Mouse (Mus musculus): Measurements from ENCODE around the gene Epc2. TPM values are rescaled to one million over a fixed set of nuclear protein-coding genes. Genes with fewer than 3 reads are reported as not detected.
A peak's percentile ranks its signal among the peaks of the same experiment; 100 is the strongest.

Epc2 gene
- total RNA-seq (2021), result 10 to 100 TPM; 42.4 to 45.1 TPM
- long read RNA-seq, experiment 1, partial matches to known transcripts, result 2 of 3 reads
- long read RNA-seq, experiment 1, other reads (novel, unspliced or antisense), result 1 of 3 reads
- long read RNA-seq, experiment 2, partial matches to known transcripts, result 1 of 5 reads
- long read RNA-seq, experiment 2, other reads (novel, unspliced or antisense), result 4 of 5 reads

DNA sequence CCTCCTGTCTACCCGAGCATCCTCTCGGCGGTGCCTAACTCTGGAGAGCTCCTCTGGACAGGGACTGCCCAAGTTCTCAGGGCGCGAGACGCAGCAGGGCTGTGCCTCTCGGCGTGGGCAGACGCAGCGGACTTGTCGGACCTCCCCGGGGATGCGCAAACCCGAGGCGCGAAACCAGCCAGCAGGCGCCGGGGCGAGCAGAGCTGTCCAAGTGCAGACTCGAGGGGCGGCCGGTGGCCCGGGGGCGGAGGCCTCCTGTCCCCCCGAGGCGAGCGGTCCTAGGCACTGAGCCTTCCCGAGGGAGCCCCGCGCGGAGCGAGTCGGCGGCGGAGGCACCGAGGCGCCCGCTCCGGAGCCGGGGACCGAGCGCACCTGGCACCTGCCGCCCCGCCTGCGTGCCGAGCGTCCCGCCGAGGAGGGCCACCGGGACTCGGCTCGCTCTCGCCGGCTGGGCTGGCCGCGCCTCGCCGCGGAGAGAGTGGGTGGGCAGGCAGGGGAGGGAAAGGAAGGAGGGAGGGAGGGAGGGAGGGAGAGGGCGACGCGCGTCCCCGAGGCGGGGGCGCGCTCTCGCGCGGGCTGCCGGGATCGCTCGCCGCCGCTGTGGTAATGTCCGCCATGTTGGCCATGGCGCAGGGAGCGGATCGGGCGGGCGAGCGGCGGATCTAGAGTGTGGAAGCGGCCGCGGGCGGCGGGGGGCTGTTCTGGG is at the start of gene Epc2:
TSS of gene Epc2 (plus strand) at position 556 of the 706 bp plus-strand sequence.
- peak; percentile 84 to 86 for DNase-seq (ENCODE audit: low spot score in 2 of 2)

DNA sequence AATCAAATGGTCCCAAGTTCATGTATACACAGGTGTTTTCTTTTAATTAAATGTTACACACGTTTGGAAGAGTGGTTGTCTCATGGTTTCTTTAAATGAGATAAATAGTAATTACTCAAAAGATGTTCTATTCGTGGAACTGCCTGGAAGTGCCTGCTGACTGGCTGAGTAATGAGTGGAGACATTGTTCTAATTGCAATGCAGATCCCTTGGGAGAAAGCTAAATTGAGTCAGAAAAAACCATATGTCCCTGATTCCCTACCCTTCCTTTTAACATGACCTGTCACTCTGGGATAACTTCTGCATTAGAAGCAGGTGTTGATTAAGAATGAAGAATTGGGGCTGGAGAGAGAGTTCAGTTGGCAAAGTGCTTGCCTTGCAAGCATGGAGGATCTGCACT is 45.3 kb upstream of the Epc2 start:
- no peak for DNase-seq (ENCODE audit: low spot score in 2 of 2)

DNA sequence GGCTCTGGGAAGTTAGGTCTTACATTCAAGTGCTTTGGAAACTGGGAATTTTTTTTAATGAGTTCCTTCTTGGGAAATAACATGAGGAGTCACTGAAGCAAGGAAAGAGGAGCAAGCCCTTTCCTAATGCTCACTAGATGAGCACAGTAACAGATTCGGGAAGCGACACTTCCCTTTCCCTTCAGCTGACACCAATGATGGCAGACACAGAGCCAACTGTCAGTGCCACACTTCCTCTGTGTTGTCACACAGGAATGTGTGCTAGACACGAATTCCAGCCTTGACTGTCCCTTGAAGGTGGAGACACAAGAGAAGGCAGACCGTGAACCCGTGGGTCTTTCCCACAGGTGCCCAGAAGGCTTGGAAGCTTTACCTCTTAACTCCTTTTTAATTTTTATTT is 39.6 kb upstream of the Epc2 start:
- DNase-seq (ENCODE audit: low spot score in 2 of 2), result no peak

DNA sequence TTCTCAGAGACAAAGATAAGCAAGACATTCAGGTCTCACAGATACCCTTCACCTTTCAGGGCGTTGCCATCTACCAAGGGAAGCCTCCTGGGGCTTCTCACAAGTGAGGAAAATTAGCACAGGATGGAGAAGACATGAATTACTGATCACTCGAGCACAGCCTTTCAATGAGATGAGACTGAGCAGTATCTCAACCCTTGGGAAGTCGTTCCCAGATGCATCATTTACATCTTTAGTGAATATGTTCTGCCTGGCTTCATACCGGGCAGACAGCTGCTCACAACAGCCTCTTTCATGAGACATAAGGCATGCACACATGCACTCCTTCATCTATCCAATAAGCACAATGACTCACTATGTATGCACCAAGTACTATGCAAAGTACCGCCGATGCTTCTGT is 38.7 kb upstream of the Epc2 start:
- peak in 1 of 2 experiments; percentile 24 for DNase-seq (ENCODE audit: low spot score in 2 of 2)

DNA sequence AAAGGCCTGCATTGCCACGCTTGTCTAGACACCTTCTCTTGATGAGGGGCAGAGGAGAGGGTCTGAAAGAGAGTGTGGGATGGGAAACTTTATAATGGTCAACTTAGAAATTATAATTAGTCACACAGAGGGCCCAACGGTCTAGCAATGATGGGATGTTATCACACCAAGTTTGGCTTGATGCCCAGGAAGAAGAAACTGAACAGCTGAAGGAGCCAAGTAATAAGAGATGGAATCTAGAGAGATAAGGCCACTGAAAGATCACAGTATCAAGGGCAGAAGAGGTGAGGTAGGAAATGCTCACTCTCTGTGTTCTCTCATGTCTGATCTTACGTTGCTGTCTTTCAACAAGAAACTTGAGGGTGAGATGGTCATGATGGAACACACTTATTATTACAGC is 35.4 kb upstream of the Epc2 start:
- DNase-seq (ENCODE audit: low spot score in 2 of 2), result no peak

DNA sequence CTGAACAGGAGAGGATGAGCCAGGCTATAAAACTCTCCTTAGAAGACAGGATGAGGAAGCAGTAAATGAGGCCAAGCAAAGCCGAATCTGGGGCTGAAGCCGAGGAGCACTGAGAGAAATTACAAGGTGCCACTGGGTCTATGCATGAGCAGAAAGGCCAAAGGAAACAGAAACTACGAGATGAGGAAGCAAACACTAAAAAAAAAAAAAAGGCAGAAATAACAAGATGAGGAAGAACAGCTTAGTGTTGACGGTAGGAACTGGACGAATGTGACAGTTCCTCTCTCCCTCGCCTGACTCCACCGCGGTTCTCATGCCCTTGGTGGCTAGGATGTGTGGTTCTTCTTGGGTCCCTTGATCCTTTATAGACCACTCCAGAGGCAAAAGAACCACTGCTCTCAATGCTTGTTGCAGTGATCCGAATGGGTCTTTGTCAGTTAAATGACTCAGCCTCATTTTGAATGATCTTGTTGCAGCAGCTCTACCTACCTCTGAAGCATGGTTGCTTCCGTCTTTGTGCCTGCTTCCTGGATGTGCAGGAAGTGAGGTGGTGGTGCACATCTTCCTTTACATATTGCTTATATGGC is 34.2 kb upstream of the Epc2 start:
- no peak for DNase-seq (ENCODE audit: low spot score in 2 of 2)

DNA sequence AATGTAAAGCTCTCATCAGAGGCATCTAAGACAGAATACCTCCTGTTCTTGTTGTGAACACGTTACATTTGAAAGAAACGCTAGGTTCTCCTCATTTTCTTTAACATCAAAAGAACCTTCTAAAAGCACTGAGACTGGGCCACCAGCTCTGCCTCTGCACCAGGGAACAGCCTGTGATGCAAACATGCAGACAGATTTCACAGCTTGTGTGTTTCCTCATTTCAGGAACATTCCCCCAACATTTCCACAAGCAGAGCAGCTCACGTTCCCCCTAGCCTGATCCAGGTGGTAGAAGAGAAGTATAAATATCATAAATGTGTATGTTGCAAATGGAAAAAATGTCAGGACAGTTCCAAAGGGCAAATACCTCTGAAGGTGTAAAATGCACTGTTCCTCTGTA is 30.9 kb upstream of the Epc2 start:
- DNase-seq (ENCODE audit: low spot score in 2 of 2), result peak in 1 of 2 experiments; percentile 47

DNA sequence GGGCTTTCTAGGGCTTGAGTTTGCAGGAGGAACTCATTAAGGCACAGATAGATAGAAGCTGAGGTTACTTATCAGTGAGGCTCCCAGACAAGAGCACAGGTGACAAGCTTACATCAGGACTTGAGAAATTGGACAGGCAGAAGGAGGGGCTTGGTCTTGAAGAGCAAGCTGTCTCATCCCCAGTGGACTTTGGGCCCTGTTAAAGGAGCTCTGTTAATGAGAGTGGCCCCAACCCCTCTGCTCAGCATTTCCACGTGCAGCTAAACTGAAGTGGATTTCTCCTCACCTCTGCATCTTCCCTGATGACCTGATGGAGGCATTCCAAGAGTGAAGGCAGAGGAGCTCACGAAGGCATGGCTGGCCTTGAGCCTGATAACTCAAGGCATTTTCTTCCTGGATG is 27.4 kb upstream of the Epc2 start:
- no peak for DNase-seq (ENCODE audit: low spot score in 2 of 2)

DNA sequence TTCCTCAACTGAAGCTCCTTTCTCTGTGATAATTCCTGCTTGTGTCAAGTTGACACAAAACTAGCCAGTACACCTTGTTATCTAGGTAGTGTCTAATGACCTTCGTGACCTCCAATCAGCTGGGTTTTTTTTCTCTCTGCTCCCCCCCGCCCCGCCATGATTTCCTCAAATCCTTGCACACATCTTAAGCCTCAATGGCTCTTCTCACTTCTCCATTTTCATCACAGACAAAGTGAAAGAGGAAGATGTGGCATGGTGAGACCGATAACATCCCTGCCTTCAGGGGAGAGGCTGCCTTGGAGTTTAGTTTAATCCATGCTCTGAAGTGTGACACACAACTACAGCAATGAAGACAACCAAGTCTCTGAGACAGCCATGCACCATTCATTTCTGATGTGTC is 26.5 kb upstream of the Epc2 start:
- no peak for DNase-seq (ENCODE audit: low spot score in 2 of 2)

DNA sequence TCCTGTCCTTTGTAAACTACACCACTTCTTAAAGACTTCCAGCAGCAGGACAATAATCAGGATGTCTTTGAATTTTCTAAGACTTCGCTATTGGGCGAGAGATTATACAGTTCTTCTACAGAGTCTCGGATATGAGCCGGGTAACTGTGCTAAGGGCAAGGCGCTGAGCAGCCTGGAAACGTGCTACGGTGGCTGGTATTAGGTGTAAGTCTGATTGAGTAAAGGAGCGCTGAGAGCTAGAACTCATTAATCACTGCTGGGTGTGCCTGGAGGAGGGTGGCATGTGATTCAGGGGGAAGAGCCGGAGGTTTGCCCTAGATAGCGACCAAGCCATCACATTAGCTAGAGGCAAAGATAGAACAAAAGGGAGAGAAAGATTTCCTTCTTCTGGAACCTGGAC is 25.1 kb upstream of the Epc2 start:
- DNase-seq (ENCODE audit: low spot score in 2 of 2), result no peak

DNA sequence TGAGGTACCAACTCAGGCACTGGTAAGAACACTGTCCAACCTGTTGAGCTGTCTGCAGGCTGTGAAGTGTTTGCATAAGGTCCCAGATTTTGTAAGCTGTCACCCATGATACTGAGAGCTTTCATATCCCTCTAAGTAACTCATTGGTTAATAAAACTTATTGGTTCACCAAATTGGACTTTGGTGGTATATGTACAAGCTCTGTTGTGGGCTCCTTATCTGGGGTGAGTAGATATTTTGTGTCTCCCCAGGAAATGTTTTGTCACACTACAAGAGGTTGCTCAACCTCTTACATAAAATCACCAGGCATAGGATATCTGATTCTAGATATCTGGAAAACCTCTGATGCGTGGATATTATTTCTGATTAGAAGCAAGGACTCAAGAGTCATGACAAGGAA is 20.3 kb upstream of the Epc2 start:
- no peak for DNase-seq (ENCODE audit: low spot score in 2 of 2)

DNA sequence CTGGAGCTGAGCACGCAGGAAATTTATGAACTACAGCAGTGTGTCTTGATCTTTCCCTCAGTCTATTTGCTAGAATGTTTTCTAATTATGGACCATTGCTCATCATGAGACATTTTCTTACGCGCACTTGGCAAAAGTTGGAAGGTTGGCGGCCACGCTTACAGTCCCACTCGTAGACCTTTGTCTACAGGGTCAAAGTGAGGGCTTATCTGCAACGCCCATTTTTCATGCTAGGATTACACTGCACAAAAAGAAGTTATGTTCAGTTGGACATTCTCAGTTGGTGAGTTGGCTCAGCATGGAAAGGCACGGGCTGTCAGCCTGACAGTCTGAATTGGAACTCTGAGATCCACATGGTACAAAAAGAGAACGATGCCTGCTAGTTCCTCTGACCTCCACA is 18.1 kb upstream of the Epc2 start:
- no peak for DNase-seq (ENCODE audit: low spot score in 2 of 2)

DNA sequence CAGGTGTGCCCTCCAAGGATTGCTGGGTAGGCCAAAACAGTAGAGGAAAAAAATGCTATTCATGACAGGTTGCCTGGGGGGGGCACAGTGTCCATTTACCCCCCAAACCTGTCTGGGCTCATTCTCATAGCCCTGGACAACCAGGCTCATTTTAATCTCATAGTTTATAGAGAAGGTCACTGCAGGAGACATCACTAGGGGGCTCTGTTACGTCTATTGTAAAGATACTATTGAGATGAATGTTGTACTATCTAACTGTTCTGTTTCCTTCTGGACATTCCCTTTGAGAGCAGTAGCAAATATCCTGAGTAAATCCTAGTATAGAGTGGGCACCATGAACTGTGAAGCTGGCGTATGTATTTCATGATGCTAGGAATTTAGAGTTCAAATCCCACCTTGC is 5.0 kb upstream of the Epc2 start:
- DNase-seq (ENCODE audit: low spot score in 2 of 2), result no peak

DNA sequence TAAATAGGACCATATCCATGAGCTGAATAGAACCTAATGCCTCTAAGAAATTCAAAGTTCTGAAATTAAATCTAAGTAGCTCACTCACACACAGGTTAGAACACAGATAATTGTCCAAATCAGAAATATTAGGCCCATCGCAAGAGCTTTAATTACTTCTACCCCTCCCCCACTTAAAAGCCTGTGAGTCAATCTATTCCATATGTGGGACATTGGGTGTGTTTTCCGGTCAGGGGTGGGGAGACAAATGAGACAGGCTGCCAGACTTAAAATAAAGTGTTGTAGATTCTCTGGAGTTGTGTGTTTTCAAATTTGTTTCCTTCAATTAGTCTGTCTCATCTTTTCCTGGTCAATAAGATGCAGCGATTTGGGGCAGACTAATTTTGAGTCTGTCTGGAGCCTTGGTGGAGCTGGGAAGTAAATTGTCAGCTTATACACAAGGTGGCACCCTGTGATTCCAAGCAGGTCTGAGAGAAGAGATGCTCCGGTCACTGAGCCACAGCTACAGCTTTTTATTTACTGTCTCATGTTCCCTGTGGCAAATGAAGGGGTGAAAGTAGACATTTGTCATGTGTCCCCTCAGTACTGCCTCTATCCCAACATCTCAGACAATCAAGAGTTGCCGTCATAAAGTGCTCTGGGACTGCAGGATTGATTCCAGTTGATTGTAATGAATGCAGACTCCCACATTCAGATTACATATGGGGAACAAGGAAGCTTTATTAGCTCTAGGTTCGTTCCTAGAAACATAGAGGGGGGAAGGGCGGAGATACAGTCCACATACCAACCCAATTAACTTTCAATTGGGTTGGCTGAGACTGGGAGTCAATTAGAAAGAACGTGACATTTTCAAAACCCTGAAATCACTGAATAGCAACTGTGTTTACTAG is 3.5 kb upstream of the Epc2 start:
- peak; percentile 15 to 40 for DNase-seq (ENCODE audit: low spot score in 2 of 2)

DNA sequence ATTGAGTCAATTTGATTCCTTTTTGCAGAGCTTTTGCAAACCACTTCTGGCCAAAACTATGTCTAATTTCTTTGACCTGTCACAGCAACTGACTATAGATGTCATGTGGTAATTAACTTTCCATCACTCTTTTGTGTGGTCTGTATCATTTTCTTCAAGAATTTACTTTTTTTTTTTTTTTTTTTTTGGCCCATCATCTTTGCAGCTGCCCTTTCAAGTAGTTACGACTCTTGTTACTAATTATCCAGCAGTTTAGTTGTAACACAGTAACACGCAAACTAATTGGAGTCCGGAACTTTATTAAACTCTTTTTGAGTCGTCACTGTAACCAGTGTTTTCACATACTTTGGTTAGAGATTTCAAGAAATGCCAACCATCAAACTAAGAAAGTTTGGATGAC is 819 bp upstream of the Epc2 start:
- DNase-seq (ENCODE audit: low spot score in 2 of 2), result no peak

DNA sequence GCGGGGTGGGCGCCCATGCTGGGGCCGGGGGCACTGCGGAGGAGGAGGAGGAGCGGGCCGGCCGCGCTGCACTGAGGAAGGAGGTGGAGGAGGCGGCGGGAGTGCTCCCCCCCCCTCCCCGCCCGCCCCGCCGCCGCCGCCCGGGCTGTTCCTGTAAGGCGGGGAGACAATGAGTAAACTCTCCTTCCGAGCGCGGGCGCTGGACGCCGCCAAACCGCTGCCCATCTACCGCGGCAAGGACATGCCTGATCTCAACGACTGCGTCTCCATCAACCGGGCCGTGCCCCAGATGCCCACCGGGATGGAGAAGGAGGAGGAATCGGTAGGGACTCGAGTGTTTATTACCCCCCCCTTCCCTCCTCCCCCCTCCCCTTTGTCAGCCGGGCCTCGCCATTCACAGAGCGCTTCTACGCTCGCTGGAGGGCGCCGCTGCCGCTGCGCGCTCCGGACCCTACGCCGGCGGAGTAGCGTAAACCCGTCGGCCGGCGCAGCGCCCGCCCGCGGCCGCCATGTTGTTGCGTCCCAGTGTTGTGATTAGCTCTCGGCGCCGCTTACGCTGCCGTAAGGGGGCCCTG is 438 bp downstream of the Epc2 start:
- DNase-seq (ENCODE audit: low spot score in 2 of 2), result peak; percentile 95 to 98

DNA sequence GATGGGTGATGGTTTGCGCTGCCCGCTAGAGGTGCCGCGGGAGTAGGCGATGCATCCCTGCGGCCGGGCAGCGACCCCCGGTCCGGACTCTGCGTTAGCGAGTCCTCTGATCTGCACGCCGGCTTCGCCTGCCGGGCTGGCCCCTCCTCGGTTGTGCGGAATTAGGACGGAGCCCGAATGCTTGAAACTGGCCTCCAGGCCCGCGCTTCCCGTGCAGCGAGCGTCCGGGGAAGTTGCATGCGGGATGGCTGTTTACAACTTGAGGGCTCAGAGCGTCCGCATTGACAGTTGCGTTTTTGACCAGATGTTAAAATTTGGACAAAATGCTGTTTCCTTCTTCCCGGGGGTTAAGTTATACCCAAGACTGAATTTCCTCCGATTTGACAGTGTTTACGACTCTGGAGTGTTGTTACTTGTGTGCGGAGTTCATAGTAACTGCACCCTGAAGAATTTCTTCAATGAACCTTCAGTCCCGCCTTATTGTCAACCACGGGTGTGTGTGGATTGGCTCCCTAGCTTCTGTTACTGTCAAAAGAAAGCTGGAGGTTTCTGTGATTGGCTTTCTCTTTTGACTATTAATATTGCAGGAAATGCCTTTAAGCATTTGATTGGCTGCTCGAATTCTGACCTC is 1.3 kb downstream of the Epc2 start:
- DNase-seq (ENCODE audit: low spot score in 2 of 2), result peak; percentile 41 to 84

DNA sequence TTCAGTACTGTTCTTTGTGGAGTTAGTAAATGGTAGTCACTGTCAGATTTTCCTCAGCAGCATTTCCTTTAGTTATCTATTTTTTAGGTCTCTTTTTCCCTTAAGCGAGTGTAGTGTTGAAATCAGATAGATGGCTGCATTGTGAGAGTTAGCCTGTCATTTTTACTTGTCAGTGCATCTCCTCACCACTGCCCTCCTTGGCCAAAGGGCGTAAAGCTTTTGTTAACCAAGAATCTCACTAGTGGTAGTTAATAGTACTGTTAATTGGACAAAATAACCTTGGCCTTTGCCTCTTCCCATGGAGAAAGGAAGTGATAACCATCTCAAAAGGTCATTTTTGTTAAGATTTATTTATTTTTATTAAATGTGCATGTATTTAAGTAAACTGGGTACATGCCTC is 6.5 kb downstream of the Epc2 start:
- no peak for DNase-seq (ENCODE audit: low spot score in 2 of 2)

DNA sequence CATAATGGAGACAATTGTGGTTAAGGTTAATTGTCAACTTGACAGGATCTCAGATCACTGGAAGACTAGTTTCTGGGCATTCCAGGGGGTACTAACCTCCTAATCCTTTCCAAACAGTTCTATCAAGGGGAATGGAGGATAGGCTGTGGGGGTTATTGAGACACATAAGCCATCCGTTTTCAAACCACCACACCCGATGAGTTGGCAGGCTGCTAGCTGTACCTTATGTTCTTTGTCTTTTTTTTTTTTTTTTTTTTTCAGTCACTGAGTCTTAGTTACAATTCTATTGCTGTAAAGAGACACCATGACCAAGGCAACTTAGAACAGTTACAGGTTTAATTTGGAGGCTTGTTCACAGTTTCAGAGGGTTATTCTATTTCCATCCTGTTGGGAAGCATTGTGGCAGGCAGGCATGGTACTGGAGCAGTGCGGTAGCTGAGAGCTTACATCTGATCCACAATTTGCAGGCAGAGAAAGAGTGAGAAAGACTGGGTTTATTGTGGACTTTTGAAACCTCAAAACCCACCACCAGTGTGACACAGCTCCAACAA is 14.5 kb downstream of the Epc2 start:
- no peak for DNase-seq (ENCODE audit: low spot score in 2 of 2)

DNA sequence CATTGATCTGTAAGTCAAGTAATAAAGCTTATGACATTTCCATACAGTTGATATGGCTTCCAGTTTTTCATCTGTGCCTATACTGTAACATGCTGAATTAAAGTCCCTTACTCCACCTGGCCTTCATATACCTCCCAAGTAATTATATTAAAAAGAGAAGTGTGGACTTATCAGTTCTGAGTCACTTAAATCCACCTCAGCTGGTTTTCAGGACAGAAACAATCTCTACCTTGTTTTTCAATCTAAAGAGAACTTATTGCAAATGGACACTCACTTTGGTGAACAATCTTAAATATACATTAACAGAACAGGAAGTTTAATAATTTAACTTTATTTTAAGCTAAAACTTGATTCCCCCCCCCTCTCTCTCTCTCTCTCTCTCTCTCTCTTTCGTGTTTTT is 15.8 kb downstream of the Epc2 start:
- DNase-seq (ENCODE audit: low spot score in 2 of 2), result no peak

DNA sequence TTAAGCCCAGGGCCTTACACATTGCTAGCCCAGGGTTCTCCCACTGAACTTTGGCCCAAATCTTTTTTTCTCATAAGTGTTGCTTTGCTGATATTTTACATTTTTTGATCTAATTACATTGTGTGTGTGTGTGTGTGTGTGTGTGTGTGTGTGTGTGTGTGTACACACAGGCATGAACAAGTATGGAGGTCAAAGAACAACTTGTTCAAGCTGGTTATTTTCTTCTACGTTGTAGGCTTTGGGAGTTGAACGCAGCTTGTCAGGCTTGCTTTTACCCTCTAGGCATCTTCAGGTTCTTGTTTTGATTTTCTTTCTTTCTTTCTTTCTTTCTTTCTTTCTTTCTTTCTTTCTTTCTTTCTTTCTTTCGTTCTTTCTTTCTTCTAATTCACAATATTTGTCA is 19.9 kb downstream of the Epc2 start:
- no peak for DNase-seq (ENCODE audit: low spot score in 2 of 2)

Data from layer of hippocampus, postnatal 14 days (tissue).